Mouse (Mus musculus) CD4-positive helper T cell, adult 2 months (primary cell): ENCODE measurements around the gene Tpgs1.

ENCODE experiments used
- DNase-seq: peaks from one replicate; pipeline ENCODE4 v3.0.0-alpha.2; 2012; ENCODE audit warnings: low read depth, missing footprints, low spot score

Gene Tpgs1

DNA sequence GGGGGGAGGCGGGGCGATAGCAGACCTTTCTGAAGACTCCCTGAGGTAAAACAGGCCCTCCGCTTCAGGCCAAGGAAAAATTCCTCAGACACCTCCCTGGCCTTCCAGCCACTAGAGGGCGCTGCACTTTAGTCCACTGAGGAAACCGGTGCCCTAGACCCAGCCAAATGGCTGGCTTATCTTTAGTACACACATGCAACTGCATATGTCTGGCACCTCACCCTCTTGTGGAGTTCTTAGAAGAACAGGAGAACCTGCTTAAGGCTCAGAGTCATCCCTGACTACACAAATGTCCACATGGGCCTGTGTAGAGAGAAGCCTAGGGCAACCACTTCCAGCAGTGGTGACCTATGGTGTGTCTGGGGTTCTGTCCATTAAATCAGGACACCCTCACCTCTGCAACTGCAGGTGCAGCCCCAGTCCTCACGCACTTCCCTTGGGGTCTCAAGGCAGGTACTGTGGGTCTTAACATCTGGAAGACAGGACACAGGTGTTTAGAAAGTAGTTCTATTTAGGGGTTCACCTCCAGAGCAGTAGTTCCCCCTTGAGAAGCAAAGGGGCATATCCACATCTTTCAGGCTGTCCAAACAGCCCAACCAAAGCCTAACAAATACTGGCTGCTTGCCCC is 43.4 kb downstream of the Tpgs1 start:
- DNase-seq, result peak; percentile 69

GRCm38 (mm10) chr10:79713163-79713562 is 44.0 kb downstream of the Tpgs1 start:
- no peak for DNase-seq

DNA sequence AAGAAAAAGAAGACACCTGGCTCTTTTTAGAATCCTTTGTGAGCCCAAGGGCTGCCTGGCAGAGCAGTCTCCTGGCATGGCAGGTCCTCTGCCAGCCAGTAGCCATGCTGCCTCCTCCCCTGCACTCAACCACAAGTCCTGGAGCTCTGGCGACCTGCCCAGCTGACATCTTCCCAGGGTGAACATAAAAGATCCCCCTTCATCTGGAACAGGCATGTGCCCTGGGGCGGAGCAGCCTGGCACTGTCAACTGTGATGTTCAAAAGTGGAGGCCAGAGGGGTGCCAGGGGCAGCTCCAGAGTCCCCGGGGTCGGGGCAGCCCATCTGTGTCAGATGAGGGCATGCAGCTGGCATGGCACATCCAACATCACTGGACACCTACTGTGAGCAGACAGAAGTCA is 45.8 kb downstream of the Tpgs1 start:
- DNase-seq, result no peak

DNA sequence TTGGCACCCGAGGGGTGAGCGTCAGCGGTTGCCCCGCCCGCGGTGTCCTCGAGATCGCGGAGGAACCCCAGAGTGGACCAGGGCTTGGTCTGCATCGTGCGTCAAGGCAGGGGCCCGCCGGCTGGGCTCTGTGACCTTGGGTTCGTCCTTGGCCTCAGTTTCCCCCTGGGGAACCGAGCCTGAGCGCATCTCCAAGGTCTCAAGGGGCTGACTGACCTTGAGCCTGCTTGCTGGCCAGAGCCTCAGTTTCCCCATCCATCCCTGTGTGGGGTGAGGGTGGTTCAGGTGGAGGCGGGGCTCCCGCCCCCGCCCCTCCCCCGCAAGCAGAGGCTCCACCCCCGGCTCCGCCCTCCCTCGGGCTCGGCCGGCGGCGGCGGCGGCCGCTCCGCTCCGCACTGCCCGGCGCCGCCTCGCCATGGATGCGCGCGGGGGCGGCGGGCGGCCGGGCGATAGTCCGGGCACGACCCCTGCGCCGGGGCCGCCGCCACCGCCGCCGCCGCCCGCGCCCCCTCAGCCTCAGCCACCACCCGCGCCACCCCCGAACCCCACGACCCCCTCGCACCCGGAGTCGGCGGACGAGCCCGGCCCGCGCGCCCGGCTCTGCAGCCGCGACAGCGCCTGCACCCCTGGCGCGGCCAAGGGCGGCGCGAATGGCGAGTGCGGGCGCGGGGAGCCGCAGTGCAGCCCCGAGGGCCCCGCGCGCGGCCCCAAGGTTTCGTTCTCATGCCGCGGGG is 47.3 kb downstream of the Tpgs1 start, which contains the start of gene Hcn2:
TSS of gene Hcn2 (plus strand) at position 381 of the 734 bp plus-strand sequence.
- no peak for DNase-seq

DNA sequence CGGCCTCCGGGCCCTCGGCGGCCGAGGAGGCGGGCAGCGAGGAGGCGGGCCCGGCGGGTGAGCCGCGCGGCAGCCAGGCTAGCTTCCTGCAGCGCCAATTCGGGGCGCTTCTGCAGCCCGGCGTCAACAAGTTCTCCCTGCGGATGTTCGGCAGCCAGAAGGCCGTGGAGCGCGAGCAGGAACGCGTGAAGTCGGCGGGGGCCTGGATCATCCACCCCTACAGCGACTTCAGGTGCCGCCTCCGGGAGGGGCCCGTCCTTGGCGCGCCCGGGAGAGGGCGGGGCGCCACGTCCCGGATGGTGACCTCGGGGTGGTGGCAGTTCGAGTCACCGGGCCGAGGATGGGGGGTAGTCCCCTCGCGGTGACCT is 47.8 kb downstream of the Tpgs1 start:
- peak; percentile 40 for DNase-seq

DNA sequence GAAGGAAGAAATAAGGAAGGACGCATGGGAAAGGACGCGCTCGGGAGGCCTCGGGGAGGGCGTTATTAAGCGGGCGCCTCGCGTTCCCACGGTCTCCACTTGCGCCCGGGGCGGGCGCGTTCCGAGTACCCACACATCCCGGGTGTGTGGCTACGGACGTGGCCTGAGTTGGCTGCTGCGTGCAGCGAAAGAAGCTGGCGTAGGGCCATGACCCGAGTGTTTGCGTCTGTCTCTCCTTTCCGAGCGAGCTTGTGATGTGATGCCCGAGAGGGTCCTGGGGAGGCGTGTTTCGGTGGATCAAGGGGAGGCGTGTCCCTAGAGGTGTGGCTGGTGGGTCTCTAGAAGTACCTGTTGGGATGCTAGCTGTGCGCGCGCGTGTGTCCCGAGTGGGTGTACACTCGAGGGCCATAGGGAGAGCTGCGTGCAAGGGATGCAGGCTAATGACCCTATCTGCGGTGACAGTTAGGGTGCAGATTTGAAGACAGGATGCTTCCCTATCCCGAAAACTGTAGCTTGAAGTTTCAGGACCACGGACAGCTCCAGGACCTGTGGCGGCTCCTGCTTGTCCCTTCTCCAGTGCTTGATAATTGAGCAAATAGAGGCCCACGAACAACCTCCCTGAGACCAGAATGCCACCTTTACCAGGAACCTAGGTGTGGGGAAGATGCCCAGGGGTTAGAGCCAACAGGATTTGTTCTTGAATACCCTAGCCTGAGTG is 48.6 kb downstream of the Tpgs1 start:
- DNase-seq, result peak; percentile 60

DNA sequence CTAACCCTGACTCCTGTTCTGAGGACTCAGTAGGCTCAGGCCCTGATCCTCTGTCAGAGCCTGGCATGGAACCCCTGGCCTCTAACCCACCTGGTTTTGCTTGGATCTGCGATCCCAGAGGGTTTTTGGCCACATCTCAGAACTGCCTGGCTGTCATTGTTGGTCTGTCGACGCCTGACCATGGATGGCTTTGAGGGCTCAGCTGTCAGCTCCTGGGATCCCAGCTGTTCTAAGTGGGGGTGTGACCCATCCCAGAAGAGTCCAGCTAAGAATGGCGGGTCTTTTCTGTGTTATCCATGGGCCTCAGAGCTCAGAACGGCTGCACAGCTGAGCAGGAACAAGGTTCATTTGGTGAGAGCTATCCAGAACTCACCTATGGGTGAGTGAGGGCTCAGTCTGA is 51.9 kb downstream of the Tpgs1 start:
- no peak for DNase-seq

DNA sequence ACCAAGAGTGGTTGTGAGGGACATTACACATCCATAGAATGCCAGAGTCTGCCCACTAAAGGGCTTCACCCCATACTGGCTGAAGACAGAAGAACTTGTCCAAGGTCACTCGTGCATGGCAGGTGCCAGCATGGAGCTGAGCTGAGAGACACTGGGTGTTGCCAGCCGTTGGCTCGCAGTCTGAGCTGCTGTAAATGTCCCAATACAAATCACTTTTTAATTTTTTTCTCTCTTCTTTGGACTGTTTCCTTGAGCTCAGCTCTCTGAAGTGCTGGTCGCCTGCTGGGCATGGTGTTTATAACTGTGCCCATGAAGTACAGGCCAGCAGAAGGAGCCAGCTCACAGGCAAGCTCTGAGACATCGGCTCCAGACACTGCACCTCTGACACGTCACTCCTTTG is 53.9 kb downstream of the Tpgs1 start:
- DNase-seq, result no peak

DNA sequence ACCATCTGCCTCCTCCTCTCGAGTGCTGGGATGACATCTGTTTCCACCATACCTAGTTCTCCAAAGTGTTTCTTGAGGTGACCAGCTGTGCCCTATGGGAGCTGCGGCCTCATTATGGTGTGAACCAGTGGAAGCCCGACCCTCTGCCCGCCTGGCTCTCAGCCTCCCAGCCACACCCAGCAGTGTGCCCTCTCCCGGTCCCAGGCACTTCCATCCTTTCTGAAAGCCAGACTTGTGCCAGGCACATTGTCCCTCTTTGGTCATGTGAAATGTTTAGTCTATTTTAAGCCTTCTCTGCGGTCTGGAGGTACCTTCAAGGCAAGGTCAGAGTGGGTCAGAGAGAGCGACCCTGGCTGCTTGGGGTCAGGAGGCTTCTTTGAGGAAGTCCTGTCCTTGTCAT is 54.5 kb downstream of the Tpgs1 start:
- no peak for DNase-seq
